Mouse (Mus musculus): ENCODE data around the gene Topbp1.

Gene Topbp1

DNA sequence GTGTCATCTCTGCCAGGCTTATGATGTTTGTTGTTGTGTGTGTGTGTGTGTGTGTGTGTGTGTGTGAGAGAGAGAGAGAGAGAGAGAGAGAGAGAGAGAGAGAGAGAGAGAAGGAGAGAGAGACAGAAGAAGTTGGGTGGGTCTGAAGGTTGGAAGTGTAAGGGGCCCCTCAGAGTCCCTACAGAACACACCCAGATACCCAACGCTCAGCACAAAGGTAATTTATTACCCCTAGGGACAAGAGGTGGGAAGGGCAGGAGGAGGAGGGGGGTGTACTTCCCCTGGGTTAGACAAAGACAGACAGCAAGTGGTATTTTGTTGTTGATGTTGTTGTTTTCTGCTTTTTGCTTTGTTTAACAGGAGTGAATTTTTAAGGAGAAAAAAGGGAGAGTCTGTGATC lies 80.6 kb downstream of the Topbp1 start:
- no peak for DNase-seq (ENCODE audit: low spot score in 2 of 2)

GRCm38 (mm10) chr9:103386573-103386972 lies 81.6 kb downstream of the Topbp1 start:
- DNase-seq (ENCODE audit: low spot score in 2 of 2) = no peak

GRCm38 (mm10) chr9:103387011-103387653 lies 82.1 kb downstream of the Topbp1 start:
- peak in 1 of 2 experiments; percentile 34 for DNase-seq (ENCODE audit: low spot score in 2 of 2)

DNA sequence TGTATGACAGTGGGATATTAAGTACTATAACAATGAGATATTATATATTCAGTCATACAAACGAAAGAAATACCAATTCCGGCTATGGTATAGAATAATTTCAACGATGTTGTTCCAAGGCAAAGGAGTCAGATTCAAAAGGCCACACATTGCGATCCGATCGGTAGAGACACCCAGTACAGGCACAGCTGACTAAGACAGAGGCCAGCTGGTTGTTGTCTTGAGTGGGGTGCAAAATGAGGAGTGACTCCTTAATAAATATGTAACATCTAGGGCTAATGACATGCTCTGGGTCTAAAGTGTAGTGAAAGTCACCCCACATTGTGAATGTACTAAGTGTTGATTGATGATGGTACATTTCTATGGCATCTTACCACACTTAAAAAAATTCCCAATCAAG lies 84.2 kb downstream of the Topbp1 start:
- DNase-seq (ENCODE audit: low spot score in 2 of 2) = no peak

- DNase-seq (ENCODE audit: low spot score in 2 of 2) = no peak
Observed at GRCm38 (mm10) chr9:103391796-103392372, 86.9 kb downstream of the Topbp1 start.

- DNase-seq (ENCODE audit: low spot score in 2 of 2) = no peak
Observed at GRCm38 (mm10) chr9:103393256-103393655, 88.2 kb downstream of the Topbp1 start.

DNA sequence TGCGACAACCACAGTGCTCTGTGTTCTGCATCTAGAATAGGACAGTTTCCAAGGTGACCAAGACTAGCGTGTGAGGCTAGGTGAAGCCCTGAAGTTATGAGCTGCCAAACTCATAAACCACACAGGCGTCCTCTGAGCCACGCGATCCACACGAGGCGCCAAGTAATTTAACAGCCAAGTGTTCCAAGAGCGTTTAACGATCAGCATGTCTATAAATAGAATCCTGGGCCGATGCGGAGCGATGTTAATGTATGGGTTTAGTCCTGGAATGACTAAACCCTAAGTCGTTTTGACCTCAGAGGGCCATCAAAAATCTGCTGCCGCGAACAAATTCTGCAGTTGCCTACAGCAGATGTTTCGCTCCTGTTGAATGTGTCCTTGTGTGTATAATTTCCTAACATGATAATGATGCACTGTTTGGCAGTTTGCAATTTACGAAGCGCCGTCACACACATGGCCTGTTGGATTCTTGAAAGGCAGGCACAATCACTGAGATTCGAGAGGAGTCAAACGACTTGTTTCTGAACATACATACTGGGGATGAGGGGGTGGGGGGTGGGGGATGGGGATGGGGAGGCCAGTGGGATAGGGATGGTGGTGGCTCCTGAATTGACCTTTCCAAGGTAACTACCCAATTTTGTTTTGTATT lies 93.6 kb downstream of the Topbp1 start:
- DNase-seq (ENCODE audit: low spot score in 2 of 2) = peak; percentile 27 to 50
